Mouse (Mus musculus): ENCODE results near the gene Palm2. TPM values are rescaled to one million over a fixed set of nuclear protein-coding genes. Genes with fewer than 3 reads are reported as not detected.

Palm2 gene
- polyA plus RNA-seq, 1 experiment from 2014 or later: 29.0 TPM

DNA sequence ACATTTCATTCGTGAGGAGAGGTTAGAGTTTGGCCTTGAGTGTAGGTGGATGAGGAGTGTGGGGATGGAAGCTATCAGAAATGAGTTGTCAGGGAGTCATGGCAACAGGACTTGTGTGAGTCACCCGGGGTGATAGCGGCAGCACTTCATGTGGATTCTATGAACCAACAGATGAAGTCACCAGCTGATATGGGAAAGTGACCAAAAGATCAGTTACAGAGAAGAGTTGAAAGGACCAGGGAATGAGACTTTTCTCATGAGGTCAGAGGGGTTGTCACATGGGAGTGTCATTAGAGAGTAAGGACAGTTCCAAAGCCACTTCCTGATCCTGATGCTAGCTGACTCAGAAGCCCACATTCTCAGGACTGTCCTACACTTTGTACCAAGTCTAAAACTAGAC is 172.2 kb downstream of the Palm2 start:
- no peaks in the 10 kb centered on the region for H3K36me3 ChIP-seq (ENCODE audit: control insufficient read depth, insufficient read depth, low read length)
- peak overlapping the region; percentile 8; the same call in 1 of the 2 replicates for H3K4me2 ChIP-seq
- peaks cover 50% of the 10 kb centered on the region for H3K4me1 ChIP-seq (ENCODE audit: control insufficient read depth, insufficient read depth, low read length)
- no peaks in the 10 kb centered on the region for H3K9me3 ChIP-seq (replicated peaks; ENCODE audit: control insufficient read depth, low read length)
- H3K27me3 ChIP-seq (ENCODE audit: control insufficient read depth, insufficient read depth, low read length): no peaks in the 10 kb centered on the region
- peak overlapping the region; percentile 66; the same call in 1 of the 2 replicates for H3K27ac ChIP-seq (ENCODE audit: low read depth, low read length)
- WGBS (ENCODE audit: insufficient replicate concordance): 31% methylated on average over 3 of the region's 3 CpGs
- no peak overlapping the region for H3K4me3 ChIP-seq (ENCODE audit: low read depth, low read length)
- ATAC-seq (replicated peaks; ENCODE audit: insufficient number of reproducible peaks, low FRiP score, low TSS enrichment): no peak
- no peak overlapping the region for H3K9ac ChIP-seq (ENCODE audit: low read depth, low read length)

DNA sequence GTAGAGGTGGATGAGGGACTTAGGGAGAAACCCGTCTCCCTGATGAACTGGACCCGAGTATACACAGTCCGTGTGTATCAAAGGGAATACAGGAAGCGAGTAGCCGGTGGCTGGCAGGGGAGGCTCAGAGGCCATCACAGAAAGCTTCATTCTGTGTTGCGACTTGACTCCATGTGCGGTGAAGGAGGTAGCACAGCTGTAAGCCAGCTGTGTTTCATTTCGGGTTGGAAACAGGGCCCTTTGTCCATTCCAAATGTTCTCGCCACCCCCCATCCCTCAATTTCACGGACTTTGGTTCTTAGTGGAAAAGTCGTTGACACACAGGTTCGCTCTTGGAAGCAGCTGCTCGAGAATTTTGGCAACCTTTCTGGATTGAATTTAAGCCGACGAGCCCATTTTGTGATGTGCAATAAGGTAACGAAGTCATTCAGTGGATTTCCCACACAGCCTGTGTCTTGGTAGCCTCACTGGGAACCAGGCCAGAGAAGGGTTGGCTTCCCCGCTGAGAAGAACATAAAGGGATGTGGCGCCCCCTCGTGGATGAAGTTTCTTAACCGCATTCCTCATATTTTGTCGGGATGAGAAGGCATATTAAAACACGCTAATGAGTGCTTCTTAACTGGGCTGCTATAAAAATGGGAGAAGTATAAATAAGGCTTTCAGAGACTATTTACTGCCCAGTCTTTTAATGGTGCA is 173.3 kb downstream of the Palm2 start:
- H3K4me3 ChIP-seq (ENCODE audit: low read depth, low read length): no peak overlapping the region
- no peaks in the 10 kb centered on the region for H3K36me3 ChIP-seq (ENCODE audit: control insufficient read depth, insufficient read depth, low read length)
- no peak for ATAC-seq (replicated peaks; ENCODE audit: insufficient number of reproducible peaks, low FRiP score, low TSS enrichment)
- no peaks in the 10 kb centered on the region for H3K9me3 ChIP-seq (replicated peaks; ENCODE audit: control insufficient read depth, low read length)
- H3K9ac ChIP-seq (ENCODE audit: low read depth, low read length): no peak overlapping the region
- H3K27ac ChIP-seq (ENCODE audit: low read depth, low read length): peak overlapping the region; percentile 66; the same call in 1 of the 2 replicates
- no peaks in the 10 kb centered on the region for H3K27me3 ChIP-seq (ENCODE audit: control insufficient read depth, insufficient read depth, low read length)
- 42% methylated on average over 22 of the region's 22 CpGs for WGBS (ENCODE audit: insufficient replicate concordance)
- H3K4me2 ChIP-seq: peak overlapping the region; percentile 29; the same call in 1 of the 2 replicates
- peaks cover 51% of the 10 kb centered on the region for H3K4me1 ChIP-seq (ENCODE audit: control insufficient read depth, insufficient read depth, low read length)

DNA sequence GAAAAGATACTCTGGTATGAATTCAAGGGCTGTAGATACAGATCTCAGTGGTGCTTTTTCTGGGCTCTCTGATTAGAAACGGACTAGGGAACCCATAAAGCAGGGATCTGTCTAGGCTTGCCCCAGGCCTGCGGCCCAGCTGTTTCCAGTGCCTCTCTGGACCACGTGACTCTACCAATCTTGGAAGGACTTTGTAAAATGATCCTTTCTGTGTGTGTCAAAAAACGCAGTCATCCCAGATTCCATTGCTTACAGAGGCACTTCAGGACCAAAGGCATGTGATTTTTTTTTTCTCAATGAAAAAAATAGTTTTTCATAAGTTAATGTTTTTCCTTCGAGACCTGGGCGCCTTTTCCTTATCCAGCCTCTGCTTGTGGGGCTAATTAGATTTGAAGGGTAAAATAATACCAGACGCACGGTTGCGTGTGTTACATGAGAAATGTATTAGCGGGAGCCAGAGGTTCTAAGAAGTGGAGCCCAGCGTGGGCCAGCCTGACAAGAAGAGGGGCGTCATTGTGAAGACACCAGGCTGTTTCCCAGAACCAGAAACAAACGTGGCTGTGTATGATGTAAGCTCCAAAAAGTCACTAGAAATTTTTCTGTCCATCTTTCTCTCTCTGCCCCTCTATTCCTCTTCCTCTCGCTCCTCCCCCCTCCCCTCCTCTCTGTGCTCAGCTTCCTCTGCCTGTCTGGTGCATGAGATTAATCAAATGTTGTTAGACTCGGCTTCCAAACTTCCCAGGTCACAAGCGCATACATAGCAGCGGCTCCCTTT is 177.4 kb downstream of the Palm2 start:
- Histone ChIP-seq H3K27me3 (ENCODE audit: control insufficient read depth, insufficient read depth, low read length) (no peaks in the 10 kb centered on the region), H3K36me3 (ENCODE audit: control insufficient read depth, insufficient read depth, low read length) (no peaks in the 10 kb centered on the region), H3K4me2 (0 out of 2 replicates have a peak overlapping the region, but pooled peaks have one; percentile 3), H3K9me3 (replicated peaks; ENCODE audit: control insufficient read depth, low read length) (no peaks in the 10 kb centered on the region), H3K4me3 (ENCODE audit: low read depth, low read length) (no peak overlapping the region), H3K9ac (ENCODE audit: low read depth, low read length) (no peak overlapping the region), H3K4me1 (ENCODE audit: control insufficient read depth, insufficient read depth, low read length) (peaks cover 38% of the 10 kb centered on the region), H3K27ac (ENCODE audit: low read depth, low read length) (peak overlapping the region; percentile 54)
- ATAC-seq (replicated peaks; ENCODE audit: insufficient number of reproducible peaks, low FRiP score, low TSS enrichment): no peak
- WGBS (ENCODE audit: insufficient replicate concordance): 53% methylated on average over 17 of the region's 17 CpGs

DNA sequence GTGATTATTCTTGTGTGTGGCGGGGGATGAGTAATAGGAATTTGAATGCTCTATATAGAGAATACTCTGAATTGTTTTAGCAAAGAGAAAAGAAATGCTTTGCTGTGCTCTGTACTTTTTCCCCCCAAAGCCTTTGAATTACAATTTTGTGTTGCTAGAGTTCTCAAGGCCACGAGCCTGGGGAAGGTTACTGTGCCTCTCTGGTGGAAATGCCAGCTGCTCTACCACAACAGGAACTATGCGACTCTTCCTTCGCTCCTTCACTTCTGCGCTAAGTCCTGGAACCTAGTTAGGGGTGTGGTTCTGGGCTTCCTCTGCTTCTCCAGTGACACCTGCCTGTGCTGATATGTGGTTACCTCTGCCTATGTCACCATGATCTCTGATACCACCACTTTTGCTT is 178.7 kb downstream of the Palm2 start:
- no peak overlapping the region for H3K9ac ChIP-seq (ENCODE audit: low read depth, low read length)
- H3K9me3 ChIP-seq (replicated peaks; ENCODE audit: control insufficient read depth, low read length): no peaks in the 10 kb centered on the region
- H3K4me3 ChIP-seq (ENCODE audit: low read depth, low read length): no peak overlapping the region
- H3K27ac ChIP-seq (ENCODE audit: low read depth, low read length): no peak overlapping the region
- H3K36me3 ChIP-seq (ENCODE audit: control insufficient read depth, insufficient read depth, low read length): no peaks in the 10 kb centered on the region
- H3K4me1 ChIP-seq (ENCODE audit: control insufficient read depth, insufficient read depth, low read length): peaks cover 27% of the 10 kb centered on the region
- H3K27me3 ChIP-seq (ENCODE audit: control insufficient read depth, insufficient read depth, low read length): no peaks in the 10 kb centered on the region
- WGBS (ENCODE audit: insufficient replicate concordance): 89% methylated on average over 5 of the region's 5 CpGs
- no peak for ATAC-seq (replicated peaks; ENCODE audit: insufficient number of reproducible peaks, low FRiP score, low TSS enrichment)
- no peak overlapping the region for H3K4me2 ChIP-seq

DNA sequence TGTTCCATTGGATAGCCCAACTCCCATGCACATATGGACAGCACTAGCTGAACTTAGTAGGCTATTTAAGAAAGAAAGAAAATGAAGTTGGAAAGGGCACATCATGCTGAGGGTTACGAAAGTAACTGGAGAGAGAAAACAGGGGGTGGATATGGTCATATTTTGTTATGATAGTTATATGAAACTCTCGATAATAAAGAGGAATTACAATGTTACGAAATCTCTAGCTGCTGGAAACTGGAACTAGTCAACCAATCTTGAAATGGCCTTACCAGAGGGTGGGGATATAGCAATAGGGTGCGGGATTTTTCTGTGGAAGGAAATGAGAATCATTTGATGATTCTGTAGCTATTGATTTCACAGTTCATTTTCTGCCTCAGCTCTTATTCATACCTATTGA is 180.6 kb downstream of the Palm2 start:
- no peak overlapping the region for H3K4me2 ChIP-seq
- H3K27me3 ChIP-seq (ENCODE audit: control insufficient read depth, insufficient read depth, low read length): no peaks in the 10 kb centered on the region
- no peaks in the 10 kb centered on the region for H3K9me3 ChIP-seq (replicated peaks; ENCODE audit: control insufficient read depth, low read length)
- H3K36me3 ChIP-seq (ENCODE audit: control insufficient read depth, insufficient read depth, low read length): no peaks in the 10 kb centered on the region
- H3K9ac ChIP-seq (ENCODE audit: low read depth, low read length): no peak overlapping the region
- no peak overlapping the region for H3K4me3 ChIP-seq (ENCODE audit: low read depth, low read length)
- no peak overlapping the region for H3K27ac ChIP-seq (ENCODE audit: low read depth, low read length)
- peaks cover 28% of the 10 kb centered on the region for H3K4me1 ChIP-seq (ENCODE audit: control insufficient read depth, insufficient read depth, low read length)
- WGBS (ENCODE audit: insufficient replicate concordance): 89% methylated on average over 4 of the region's 4 CpGs
- no peak for ATAC-seq (replicated peaks; ENCODE audit: insufficient number of reproducible peaks, low FRiP score, low TSS enrichment)

DNA sequence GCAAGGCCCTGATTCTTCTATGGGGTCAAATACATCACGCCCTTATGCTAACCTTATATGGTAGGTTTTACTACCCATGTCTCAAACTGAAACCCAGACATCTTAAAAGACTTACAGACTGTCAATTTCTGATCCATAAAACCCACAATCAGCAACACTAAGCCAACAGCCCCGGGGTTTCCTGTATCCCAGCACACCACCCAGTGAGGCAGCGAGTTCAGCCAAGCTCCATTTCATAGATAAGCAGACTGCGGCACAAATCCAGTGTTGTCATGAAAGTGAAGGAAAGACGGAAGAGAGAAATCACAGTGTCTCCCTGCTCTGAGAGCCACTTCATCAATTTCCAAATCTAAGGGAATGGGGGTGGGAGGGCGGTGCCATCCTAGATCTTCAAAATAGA is 184.7 kb downstream of the Palm2 start:
- 0 out of 2 replicates have a peak, but pooled peaks cover 2% of the 10 kb centered on the region for H3K36me3 ChIP-seq (ENCODE audit: control insufficient read depth, insufficient read depth, low read length)
- no peak for ATAC-seq (replicated peaks; ENCODE audit: insufficient number of reproducible peaks, low FRiP score, low TSS enrichment)
- no peaks in the 10 kb centered on the region for H3K9me3 ChIP-seq (replicated peaks; ENCODE audit: control insufficient read depth, low read length)
- H3K4me2 ChIP-seq: no peak overlapping the region
- H3K9ac ChIP-seq (ENCODE audit: low read depth, low read length): no peak overlapping the region
- H3K27ac ChIP-seq (ENCODE audit: low read depth, low read length): no peak overlapping the region
- 78% methylated on average over 6 of the region's 6 CpGs for WGBS (ENCODE audit: insufficient replicate concordance)
- H3K27me3 ChIP-seq (ENCODE audit: control insufficient read depth, insufficient read depth, low read length): no peaks in the 10 kb centered on the region
- no peak overlapping the region for H3K4me3 ChIP-seq (ENCODE audit: low read depth, low read length)
- peaks cover 9% of the 10 kb centered on the region for H3K4me1 ChIP-seq (ENCODE audit: control insufficient read depth, insufficient read depth, low read length)

DNA sequence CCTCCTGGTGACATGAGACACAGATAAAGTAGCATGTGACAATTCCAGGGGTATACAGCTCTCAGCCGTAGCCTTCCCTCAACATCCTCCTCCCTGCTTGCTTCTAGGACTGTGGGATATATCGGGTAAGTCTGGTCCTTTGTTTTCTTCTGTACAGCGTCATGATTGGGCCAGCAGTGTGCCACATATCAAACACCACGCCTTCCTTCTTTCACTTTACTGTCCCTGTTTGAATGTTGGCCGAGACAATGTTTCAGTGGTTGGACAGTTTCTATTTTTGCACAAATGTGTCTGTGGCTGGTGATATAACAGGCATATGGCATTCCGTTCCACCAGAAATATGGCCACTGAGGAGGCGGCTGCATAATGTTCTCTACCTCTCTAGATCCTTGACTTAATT is 188.8 kb downstream of the Palm2 start:
- H3K27me3 ChIP-seq (ENCODE audit: control insufficient read depth, insufficient read depth, low read length): no peaks in the 10 kb centered on the region
- 47% methylated on average over 7 of the region's 7 CpGs for WGBS (ENCODE audit: insufficient replicate concordance)
- H3K9me3 ChIP-seq (replicated peaks; ENCODE audit: control insufficient read depth, low read length): no peaks in the 10 kb centered on the region
- peak overlapping the region; percentile 40 for H3K4me2 ChIP-seq
- H3K4me3 ChIP-seq (ENCODE audit: low read depth, low read length): no peak overlapping the region
- 0 out of 2 replicates have a peak, but pooled peaks cover 2% of the 10 kb centered on the region for H3K36me3 ChIP-seq (ENCODE audit: control insufficient read depth, insufficient read depth, low read length)
- H3K27ac ChIP-seq (ENCODE audit: low read depth, low read length): peak overlapping the region; percentile 62; the same call in 1 of the 2 replicates
- H3K9ac ChIP-seq (ENCODE audit: low read depth, low read length): no peak overlapping the region
- H3K4me1 ChIP-seq (ENCODE audit: control insufficient read depth, insufficient read depth, low read length): peaks cover 18% of the 10 kb centered on the region
- no peak for ATAC-seq (replicated peaks; ENCODE audit: insufficient number of reproducible peaks, low FRiP score, low TSS enrichment)

DNA sequence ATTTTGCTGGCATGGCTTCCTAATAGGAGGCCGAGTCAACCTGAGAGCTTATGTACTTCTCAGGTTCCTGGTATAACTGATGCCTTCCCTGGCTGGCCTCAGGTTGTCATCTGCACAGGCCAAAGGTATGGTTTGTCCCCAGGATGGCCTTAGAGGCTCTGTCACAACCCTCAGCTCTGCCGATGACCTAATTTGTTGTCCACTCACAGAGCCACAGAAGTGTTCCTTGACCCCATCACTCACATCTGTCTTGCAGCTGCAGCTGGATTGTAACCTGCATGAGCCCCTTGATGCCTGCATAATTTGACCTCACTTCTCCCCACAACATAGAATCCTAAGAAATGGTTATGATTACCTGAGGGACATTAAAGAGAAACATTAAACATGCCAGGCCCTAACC is 190.8 kb downstream of the Palm2 start:
- Histone ChIP-seq H3K4me2 (no peak overlapping the region), H3K27ac (ENCODE audit: low read depth, low read length) (no peak overlapping the region), H3K4me3 (ENCODE audit: low read depth, low read length) (no peak overlapping the region), H3K4me1 (ENCODE audit: control insufficient read depth, insufficient read depth, low read length) (peaks cover 18% of the 10 kb centered on the region), H3K36me3 (ENCODE audit: control insufficient read depth, insufficient read depth, low read length) (0 out of 2 replicates have a peak, but pooled peaks cover 2% of the 10 kb centered on the region), H3K9me3 (replicated peaks; ENCODE audit: control insufficient read depth, low read length) (no peaks in the 10 kb centered on the region), H3K9ac (ENCODE audit: low read depth, low read length) (no peak overlapping the region), H3K27me3 (ENCODE audit: control insufficient read depth, insufficient read depth, low read length) (no peaks in the 10 kb centered on the region)
- WGBS (ENCODE audit: insufficient replicate concordance): 76% methylated on average over 2 of the region's 2 CpGs
- ATAC-seq (replicated peaks; ENCODE audit: insufficient number of reproducible peaks, low FRiP score, low TSS enrichment): no peak
